Mouse (Mus musculus): ENCODE measurements around the gene Adgrl2. TPM values are rescaled to one million over a fixed set of nuclear protein-coding genes. Genes with fewer than 3 reads are reported as not detected.
A peak's percentile ranks its signal among the peaks of the same experiment; 100 is the strongest.

The Adgrl2 gene
- total RNA-seq, 2 experiments from 2014 or later = 122 to 126 TPM

DNA sequence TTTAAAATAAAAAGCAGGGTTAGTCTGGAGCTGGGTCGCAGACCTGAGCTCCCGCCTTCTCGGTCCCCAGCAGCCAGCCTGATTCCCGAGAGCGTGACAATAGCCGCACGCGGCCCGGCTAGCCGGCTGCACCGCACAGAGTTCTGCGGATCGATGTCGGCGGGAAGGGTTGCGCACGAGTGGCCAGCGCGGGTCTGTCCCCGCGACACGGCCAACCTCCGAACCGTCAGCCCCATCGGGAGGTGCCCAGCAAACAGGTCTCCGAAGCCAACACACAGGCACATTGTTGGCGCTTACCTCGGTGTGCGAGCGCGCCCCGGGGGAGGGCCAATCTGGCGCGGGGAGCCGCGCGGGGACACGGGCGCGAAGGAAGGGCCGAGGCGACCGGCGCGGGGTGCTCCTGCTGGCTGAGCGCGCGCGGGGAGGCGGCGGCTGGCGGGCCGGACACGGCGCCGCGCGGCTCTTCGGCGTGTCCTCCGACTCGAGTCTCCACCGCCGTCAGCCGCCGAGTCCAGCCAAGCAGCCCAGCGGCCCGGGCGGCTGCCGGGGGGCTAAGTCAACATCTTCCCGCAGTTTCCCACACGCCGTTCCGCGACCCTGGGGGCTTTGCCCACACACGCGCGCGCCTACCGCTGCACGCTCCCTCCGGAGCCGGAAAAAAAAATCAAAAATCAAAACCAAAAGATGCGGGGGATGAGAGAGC lies 1.9 kb downstream of the Adgrl2 start:
- DNase-seq (ENCODE audit: extremely low spot score in 1 of 2, low spot score in 2 of 2) = peak; percentile 55 to 59
- Histone ChIP-seq H3K27ac (peak overlapping the region; percentile 94), H3K4me3 (peak overlapping the region; percentile 77)
- no peak for TF ChIP-seq CTCF (IDR thresholded peaks at IDR 0.05)
- intact Hi-C loops (cut with DNase I) = loop anchor here (5.0 kb wide), 2 partner anchors 71 to 1996 kb away; no protein-coding TSS in a partner anchor

DNA sequence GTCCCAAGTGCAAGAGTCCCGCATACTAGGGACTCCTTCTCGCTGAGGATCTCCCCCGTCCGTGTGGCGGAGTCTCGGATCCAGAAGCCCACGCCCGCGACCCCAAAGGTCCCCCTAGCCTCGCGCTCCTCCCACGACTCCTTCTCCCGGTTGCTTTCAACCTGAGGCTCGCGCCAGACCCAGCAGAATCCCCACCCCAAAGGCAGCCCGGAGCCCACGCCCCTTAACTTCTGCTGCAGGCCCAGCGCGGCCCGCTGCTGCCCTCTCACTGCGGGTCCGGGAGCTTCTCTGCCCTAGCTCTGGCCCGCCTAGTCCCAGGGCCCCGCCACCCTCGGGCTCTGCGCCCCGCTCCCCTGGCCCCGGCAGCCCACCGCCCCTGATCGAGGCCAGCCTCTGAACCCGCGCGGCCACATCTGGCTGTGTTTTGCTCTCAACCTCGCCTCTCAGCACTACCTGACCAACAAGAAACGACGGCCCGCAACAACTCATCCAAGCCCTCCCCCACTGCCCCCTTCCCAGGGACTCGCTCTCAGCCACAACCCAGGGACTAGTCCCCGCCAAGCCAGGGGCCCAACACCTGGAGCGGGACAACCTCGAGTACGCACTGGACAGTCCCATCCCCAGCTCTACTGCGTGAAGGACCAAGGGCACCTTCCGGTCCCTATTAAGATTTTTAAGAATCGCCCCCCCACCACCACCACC lies 2.6 kb downstream of the Adgrl2 start:
- peak; percentile 71 for TF ChIP-seq CTCF (IDR thresholded peaks at IDR 0.05)
- intact Hi-C loops (cut with DNase I) = loop anchor here (5.0 kb wide), 2 partner anchors 70 to 1995 kb away; no protein-coding TSS in a partner anchor
- Histone ChIP-seq H3K4me3 (peak overlapping the region; percentile 77), H3K27ac (peak overlapping the region; percentile 94)
- DNase-seq (ENCODE audit: extremely low spot score in 1 of 2, low spot score in 2 of 2) = peak; percentile 71 to 74

DNA sequence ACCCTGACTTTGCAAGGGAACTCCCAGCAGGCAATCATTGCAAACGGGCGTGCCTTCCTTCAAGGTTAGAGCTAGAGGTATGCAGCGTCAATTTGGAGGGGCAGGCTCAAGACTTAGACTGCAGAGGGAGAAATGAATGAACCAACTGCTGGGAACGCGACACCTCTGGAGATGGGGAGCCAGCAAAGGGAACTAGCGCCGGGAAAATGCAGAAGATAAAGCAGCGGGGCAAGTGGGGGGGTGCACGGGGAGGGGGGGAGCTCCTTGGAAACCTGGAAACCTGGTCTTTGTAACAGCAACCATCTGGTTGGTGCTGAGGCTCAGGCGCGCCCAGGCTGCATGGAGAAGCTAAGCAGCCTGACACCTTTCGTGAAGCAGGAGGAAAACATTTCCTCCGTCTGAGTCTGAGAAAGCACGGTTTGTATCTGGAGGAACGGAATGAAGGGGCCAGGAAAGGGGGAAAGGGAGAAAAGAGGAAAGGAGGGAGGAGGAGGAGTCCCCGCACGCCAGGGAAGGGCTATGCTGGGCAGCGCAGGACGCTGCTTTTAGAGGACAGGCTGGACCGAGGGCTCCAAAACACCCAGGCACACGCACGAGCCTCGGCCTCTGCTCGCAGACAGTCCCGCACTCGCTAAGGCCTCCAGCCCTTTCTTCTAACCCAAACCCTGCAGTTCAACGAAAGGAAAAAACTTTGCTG lies 3.3 kb downstream of the Adgrl2 start:
- intact Hi-C loops (cut with DNase I) = loop anchor here (5.0 kb wide), 2 partner anchors 70 to 1995 kb away; no protein-coding TSS in a partner anchor
- peak overlapping the region; percentile 94 for H3K27ac ChIP-seq
- H3K4me3 ChIP-seq = peak overlapping the region; percentile 77
- no peak for TF ChIP-seq CTCF (IDR thresholded peaks at IDR 0.05)
- DNase-seq (ENCODE audit: extremely low spot score in 1 of 2, low spot score in 2 of 2) = peak in 1 of 2 experiments; percentile 27

DNA sequence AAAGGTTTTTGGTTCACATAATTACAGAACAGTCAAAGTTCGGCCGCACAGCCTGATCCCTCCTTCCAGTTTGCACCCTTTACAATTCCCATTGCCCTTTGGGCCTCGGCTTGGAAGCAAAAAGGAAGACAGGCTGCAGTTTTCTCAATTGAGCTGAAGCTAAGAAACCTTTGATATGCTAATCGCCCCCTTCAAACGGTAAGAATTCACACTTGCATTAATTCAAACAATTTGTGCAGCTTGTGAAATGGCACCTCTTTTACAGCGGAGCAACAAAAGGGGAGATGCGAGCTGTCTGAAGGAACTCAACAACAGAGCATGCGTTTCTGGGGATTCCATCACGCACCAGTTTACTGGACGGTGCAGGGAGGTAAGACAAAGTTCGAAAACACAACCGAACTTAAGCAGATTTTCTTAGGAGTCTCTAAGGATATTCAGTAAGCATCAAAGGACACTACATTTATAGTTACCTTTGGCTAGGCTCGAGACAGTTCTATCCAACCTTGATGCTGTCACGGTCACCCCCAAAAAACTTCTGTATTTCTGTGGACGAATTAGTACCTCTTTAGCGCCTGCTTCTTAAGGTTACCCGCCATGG lies 4.0 kb downstream of the Adgrl2 start:
- intact Hi-C loops (cut with DNase I) = loop anchor here (5.0 kb wide), 2 partner anchors 69 to 1994 kb away; no protein-coding TSS in a partner anchor
- H3K4me3 ChIP-seq = peak overlapping the region; percentile 77
- no peak overlapping the region; the same call in 1 of the 2 replicates for H3K27ac ChIP-seq
- no peak for DNase-seq (ENCODE audit: extremely low spot score in 1 of 2, low spot score in 2 of 2)
- TF ChIP-seq CTCF (IDR thresholded peaks at IDR 0.05) = no peak

DNA sequence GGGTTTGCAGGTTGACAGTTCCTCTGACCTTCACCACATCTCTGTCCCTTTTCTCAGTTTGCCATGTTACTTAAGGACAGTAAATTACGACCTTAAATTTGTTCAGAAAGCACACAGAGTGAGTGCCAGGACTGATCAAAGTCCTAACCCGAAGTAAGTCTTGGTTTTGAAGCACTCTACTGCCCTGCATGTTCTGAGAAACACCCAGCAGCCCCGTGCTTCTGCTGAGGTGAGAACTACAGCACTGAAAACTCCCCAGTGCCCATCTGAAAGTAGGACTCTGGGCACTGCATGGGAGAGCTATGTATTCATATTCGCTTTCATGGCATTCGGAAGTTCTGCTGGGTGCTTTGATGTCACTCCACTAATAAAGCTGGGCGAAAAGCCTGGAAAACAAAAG lies 6.0 kb downstream of the Adgrl2 start:
- TF ChIP-seq CTCF (IDR thresholded peaks at IDR 0.05) = no peak
- no peak overlapping the region for H3K4me3 ChIP-seq
- H3K27ac ChIP-seq = no peak overlapping the region
- intact Hi-C loops (cut with DNase I) = loop anchor here (2.0 kb wide), 1 partner anchor 122 kb away; no protein-coding TSS in a partner anchor
- no peak for DNase-seq (ENCODE audit: extremely low spot score in 1 of 2, low spot score in 2 of 2)

DNA sequence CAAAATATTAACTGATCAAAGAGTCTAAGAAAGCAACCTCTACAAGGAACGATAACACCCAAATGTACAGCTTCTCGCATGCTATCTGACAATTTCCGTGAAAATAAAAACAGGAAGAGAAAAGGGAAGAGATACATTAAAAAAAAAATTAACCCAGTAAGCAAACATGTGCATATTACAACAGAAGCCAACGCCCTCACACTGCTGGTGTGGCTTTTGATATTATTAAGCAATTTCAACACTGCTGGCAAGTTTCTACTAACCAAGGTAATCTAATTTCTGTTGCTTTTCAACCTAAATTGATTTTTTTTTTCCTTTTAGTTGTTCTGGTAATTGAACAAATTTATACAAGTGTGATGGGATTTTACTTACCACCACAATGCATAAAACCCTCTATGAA lies 8.0 kb downstream of the Adgrl2 start:
- TF ChIP-seq CTCF (IDR thresholded peaks at IDR 0.05) = no peak
- Histone ChIP-seq H3K4me3 (no peak overlapping the region), H3K27ac (no peak overlapping the region)
- intact Hi-C loops (cut with DNase I) = no loop called here
- DNase-seq (ENCODE audit: extremely low spot score in 1 of 2, low spot score in 2 of 2) = no peak

DNA sequence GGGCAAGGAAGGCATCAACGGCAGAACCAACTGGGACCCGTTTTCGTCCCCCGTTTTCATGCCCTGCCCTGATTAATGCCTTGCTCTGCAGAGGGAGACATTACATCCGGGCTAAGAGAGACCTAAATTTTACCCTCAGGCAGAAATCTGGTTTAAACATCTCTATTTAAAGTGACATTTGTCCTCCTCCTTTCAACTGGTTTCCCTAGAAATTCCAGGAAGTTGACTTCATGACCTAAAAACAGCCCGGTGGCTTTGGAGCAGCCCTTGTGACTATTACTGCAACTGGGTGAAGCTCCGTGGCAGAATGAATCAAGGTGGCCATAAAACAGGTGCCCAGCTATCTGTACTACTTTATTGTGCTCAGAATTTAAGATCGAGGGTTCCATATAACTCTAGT lies 8.6 kb downstream of the Adgrl2 start:
- no peak for TF ChIP-seq CTCF (IDR thresholded peaks at IDR 0.05)
- no peak overlapping the region for H3K4me3 ChIP-seq
- no peak for DNase-seq (ENCODE audit: extremely low spot score in 1 of 2, low spot score in 2 of 2)
- intact Hi-C loops (cut with DNase I) = no loop called here
- H3K27ac ChIP-seq = no peak overlapping the region

DNA sequence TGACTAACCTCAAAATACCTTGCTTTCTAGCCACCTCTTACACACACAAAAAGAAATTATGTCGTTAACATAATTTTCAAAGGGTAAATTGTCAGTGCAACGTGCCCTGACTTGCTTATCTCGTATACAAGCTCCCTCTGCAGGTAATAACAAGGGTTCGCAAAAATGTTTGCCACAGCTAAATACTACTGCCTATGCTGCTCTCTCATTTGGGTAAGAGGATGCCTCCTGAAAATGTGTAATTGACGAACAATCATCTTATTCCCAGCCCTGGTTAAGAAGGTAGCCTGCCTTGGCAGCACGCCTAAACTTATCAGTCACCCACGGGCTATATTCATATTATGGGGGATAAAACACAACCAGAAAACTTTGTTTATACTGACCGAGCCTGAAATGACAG lies 11.8 kb downstream of the Adgrl2 start:
- intact Hi-C loops (cut with DNase I) = no loop called here

DNA sequence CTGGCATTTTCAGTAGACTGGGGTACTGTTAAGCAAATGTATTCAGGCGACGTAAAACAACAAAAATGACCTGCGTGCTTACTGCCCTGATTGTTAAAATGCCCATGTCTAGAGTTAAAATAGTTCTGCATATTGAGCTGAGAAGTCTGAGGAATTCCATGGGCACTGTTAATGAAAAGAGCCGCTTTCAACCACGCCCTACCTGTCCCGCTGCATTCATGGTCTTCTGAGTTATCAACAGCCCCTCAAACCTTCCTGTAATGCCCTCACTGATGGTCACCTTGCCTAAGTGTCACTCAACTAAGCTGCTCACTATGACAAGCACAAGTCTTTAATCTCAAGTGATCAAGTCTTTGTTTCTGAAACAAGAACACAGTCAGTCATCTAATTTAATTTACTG lies 12.5 kb downstream of the Adgrl2 start:
- peak overlapping the region; percentile 51 for H3K4me3 ChIP-seq
- DNase-seq (ENCODE audit: extremely low spot score in 1 of 2, low spot score in 2 of 2) = no peak
- H3K27ac ChIP-seq = no peak overlapping the region; the same call in 1 of the 2 replicates
- intact Hi-C loops (cut with DNase I) = no loop called here
- TF ChIP-seq CTCF (IDR thresholded peaks at IDR 0.05) = no peak

More for the DNA sequence above, 11.8 kb downstream of the Adgrl2 start:
- H3K27ac ChIP-seq = no peak overlapping the region
- TF ChIP-seq CTCF (IDR thresholded peaks at IDR 0.05) = peak; percentile 47
- DNase-seq (ENCODE audit: extremely low spot score in 1 of 2, low spot score in 2 of 2) = no peak
- H3K4me3 ChIP-seq = peak overlapping the region; percentile 51; the same call in 1 of the 2 replicates

DNA sequence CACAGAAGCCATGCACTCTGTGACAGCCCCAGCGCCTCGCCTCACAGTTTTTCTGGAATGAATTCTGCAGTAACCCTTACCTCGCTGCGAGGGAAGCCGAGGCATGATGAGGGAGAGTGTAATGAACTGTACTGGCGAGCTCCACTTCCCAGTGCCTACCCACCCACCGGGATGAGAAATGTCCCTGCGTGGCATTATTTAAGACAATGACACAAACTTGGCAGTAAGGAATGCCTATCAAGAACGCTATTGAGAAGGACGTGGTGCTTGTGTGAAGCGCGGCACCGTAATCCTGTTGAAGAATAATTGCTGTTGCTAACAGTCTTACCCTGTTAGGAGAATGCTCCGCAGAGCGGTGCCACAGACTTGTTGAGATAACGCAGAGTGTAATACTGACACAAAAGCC lies 13.2 kb downstream of the Adgrl2 start:
- Histone ChIP-seq H3K4me3 (peak overlapping the region; percentile 51), H3K27ac (peak overlapping the region; percentile 22; the same call in 1 of the 2 replicates)
- DNase-seq (ENCODE audit: extremely low spot score in 1 of 2, low spot score in 2 of 2) = no peak
- TF ChIP-seq CTCF (IDR thresholded peaks at IDR 0.05) = no peak
- intact Hi-C loops (cut with DNase I) = no loop called here

DNA sequence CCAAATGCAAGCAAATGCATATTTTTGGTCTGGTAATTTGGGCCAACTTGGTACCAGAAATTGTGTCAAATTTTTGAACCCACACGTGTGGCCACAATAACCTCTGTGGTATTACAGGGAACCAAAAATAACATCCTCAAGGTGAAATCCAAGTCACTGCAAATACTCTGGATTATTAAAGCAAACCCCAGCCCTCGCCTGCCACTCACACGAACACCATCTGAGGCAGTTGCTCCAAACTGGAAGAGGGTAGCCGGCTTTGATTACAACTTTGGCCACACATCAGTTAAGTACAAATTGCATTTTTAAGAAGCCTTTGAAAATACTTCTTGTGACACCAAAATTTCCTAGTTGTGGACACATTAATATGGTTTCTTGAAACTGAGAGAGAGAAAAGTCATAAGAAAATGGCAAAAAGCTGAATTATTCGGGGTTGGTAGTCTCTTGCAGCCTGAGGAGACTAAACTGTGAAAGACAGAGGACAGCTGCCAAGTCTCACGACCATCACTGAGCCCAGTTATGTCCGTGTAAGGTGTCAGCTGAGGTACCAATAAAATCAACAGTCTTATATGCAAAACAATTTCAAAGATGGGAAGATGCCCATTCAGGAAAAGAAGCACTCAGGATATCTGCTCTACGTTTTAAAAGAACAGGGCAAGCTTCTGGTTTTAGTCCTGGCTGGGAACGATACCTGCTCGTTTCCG lies 18.3 kb downstream of the Adgrl2 start:
- Histone ChIP-seq H3K4me3 (no peak overlapping the region), H3K27ac (no peak overlapping the region)
- no peak for TF ChIP-seq CTCF (IDR thresholded peaks at IDR 0.05)
- intact Hi-C loops (cut with DNase I) = no loop called here
- no peak for DNase-seq (ENCODE audit: extremely low spot score in 1 of 2, low spot score in 2 of 2)
